Mouse (Mus musculus): ENCODE measurements around the gene Myo1e. TPM values are rescaled to one million over a fixed set of nuclear protein-coding genes. Genes with fewer than 3 reads are reported as not detected.
"Not testable (repeated sequence)": the region's sequence is repeated elsewhere in the genome, so short reads cannot be mapped to it uniquely, and the experiment has no call there.

Myo1e gene
- total RNA-seq, 2 experiments from 2014 or later: 0.21 TPM; not detected in 1

GRCm38 (mm10) chr9:70248046-70248445 lies 40.9 kb downstream of the Myo1e start:
- no peak for ATAC-seq (replicated peaks; ENCODE audit: poor library complexity, severe bottlenecking)

- ATAC-seq (replicated peaks; ENCODE audit: poor library complexity, severe bottlenecking): no peak
Measured at GRCm38 (mm10) chr9:70248826-70249225, 41.7 kb downstream of the Myo1e start.

GRCm38 (mm10) chr9:70249881-70250681 lies 42.9 kb downstream of the Myo1e start:
- ATAC-seq (replicated peaks; ENCODE audit: poor library complexity, severe bottlenecking): no peak

- ATAC-seq (replicated peaks; ENCODE audit: poor library complexity, severe bottlenecking): no peak
Measured at GRCm38 (mm10) chr9:70251441-70251985, 44.4 kb downstream of the Myo1e start.

GRCm38 (mm10) chr9:70253016-70253415 lies 45.9 kb downstream of the Myo1e start:
- ATAC-seq (replicated peaks; ENCODE audit: poor library complexity, severe bottlenecking): no peak

- no peak for ATAC-seq (replicated peaks; ENCODE audit: poor library complexity, severe bottlenecking)
Measured at GRCm38 (mm10) chr9:70255005-70255404, 47.9 kb downstream of the Myo1e start.

- not testable (repeated sequence) for ATAC-seq (replicated peaks; ENCODE audit: poor library complexity, severe bottlenecking)
Measured at GRCm38 (mm10) chr9:70256027-70256426, 48.9 kb downstream of the Myo1e start.

- peak; percentile 45; the same call in 1 of the 2 replicates for ATAC-seq (replicated peaks; ENCODE audit: poor library complexity, severe bottlenecking)
Measured at GRCm38 (mm10) chr9:70257289-70258101, 50.3 kb downstream of the Myo1e start.

GRCm38 (mm10) chr9:70260324-70260841 lies 53.2 kb downstream of the Myo1e start:
- ATAC-seq (replicated peaks; ENCODE audit: poor library complexity, severe bottlenecking): peak; percentile 88

- 0 out of 2 replicates have a peak, but pooled peaks have one; percentile 13 for ATAC-seq (replicated peaks; ENCODE audit: poor library complexity, severe bottlenecking)
Measured at GRCm38 (mm10) chr9:70261646-70262045, 54.5 kb downstream of the Myo1e start.

GRCm38 (mm10) chr9:70263134-70263533 lies 56.0 kb downstream of the Myo1e start:
- no peak for ATAC-seq (replicated peaks; ENCODE audit: poor library complexity, severe bottlenecking)

- ATAC-seq (replicated peaks; ENCODE audit: poor library complexity, severe bottlenecking): no peak
Measured at GRCm38 (mm10) chr9:70263735-70264134, 56.6 kb downstream of the Myo1e start.

- no peak for ATAC-seq (replicated peaks; ENCODE audit: poor library complexity, severe bottlenecking)
Measured at GRCm38 (mm10) chr9:70265513-70265912, 58.4 kb downstream of the Myo1e start.

- ATAC-seq (replicated peaks; ENCODE audit: poor library complexity, severe bottlenecking): no peak
Measured at GRCm38 (mm10) chr9:70266186-70266585, 59.0 kb downstream of the Myo1e start.

- ATAC-seq (replicated peaks; ENCODE audit: poor library complexity, severe bottlenecking): no peak
Measured at GRCm38 (mm10) chr9:70267108-70267507, 60.0 kb downstream of the Myo1e start.

GRCm38 (mm10) chr9:70269349-70269748 lies 62.2 kb downstream of the Myo1e start:
- no peak for ATAC-seq (replicated peaks; ENCODE audit: poor library complexity, severe bottlenecking)

GRCm38 (mm10) chr9:70270468-70270867 lies 63.3 kb downstream of the Myo1e start:
- ATAC-seq (replicated peaks; ENCODE audit: poor library complexity, severe bottlenecking): no peak

GRCm38 (mm10) chr9:70271137-70271536 lies 64.0 kb downstream of the Myo1e start:
- no peak for ATAC-seq (replicated peaks; ENCODE audit: poor library complexity, severe bottlenecking)

- ATAC-seq (replicated peaks; ENCODE audit: poor library complexity, severe bottlenecking): no peak
Measured at GRCm38 (mm10) chr9:70271631-70272030, 64.5 kb downstream of the Myo1e start.

GRCm38 (mm10) chr9:70274071-70274470 lies 66.9 kb downstream of the Myo1e start:
- no peak for ATAC-seq (replicated peaks; ENCODE audit: poor library complexity, severe bottlenecking)

- no peak for ATAC-seq (replicated peaks; ENCODE audit: poor library complexity, severe bottlenecking)
Measured at GRCm38 (mm10) chr9:70274476-70274875, 67.3 kb downstream of the Myo1e start.

Data from granulocyte monocyte progenitor cell, adult 5-6 weeks (primary cell).